Mouse (Mus musculus): ENCODE results near the gene Slc24a2. TPM values are rescaled to one million over a fixed set of nuclear protein-coding genes. Genes with fewer than 3 reads are reported as not detected.
A peak's percentile ranks its signal among the peaks of the same experiment; 100 is the strongest.

The Slc24a2 gene
- under 1 TPM; 0.20 to 0.27 TPM for total RNA-seq (2021)
- long read RNA-seq, experiment 1 = 0 reads
- long read RNA-seq, experiment 2 = 0 reads

- peak; percentile 40 for DNase-seq
- intact Hi-C loops (cut with DNase I; ENCODE audit: low total_unique reads) = no loop called here
These were observed at the start of gene Slc24a2 for GRCm38 (mm10) chr4:87229960-87230551. Slc24a2 (minus strand) TSS chr4:87230477.

GRCm38 (mm10) chr4:87274825-87275224 lies 44.5 kb upstream of the Slc24a2 start:
- intact Hi-C loops (cut with DNase I; ENCODE audit: low total_unique reads) = no loop called here
- DNase-seq = no peak

GRCm38 (mm10) chr4:87274276-87274675 lies 44.0 kb upstream of the Slc24a2 start:
- intact Hi-C loops (cut with DNase I; ENCODE audit: low total_unique reads) = no loop called here

GRCm38 (mm10) chr4:87273476-87273875 lies 43.2 kb upstream of the Slc24a2 start:
- intact Hi-C loops (cut with DNase I; ENCODE audit: low total_unique reads) = no loop called here
- no peak for DNase-seq

More at GRCm38 (mm10) chr4:87274276-87274675, 44.0 kb upstream of the Slc24a2 start:
- DNase-seq = no peak

GRCm38 (mm10) chr4:87229224-87229959 lies 885 bp downstream of the Slc24a2 start:
- intact Hi-C loops (cut with DNase I; ENCODE audit: low total_unique reads) = no loop called here
- DNase-seq = no peak

- no peak for DNase-seq
- intact Hi-C loops (cut with DNase I; ENCODE audit: low total_unique reads) = no loop called here
These were observed 8.7 kb downstream of the Slc24a2 start for GRCm38 (mm10) chr4:87221586-87221985.

- DNase-seq = peak; percentile 6
- intact Hi-C loops (cut with DNase I; ENCODE audit: low total_unique reads) = no loop called here
These were observed 12.1 kb downstream of the Slc24a2 start for GRCm38 (mm10) chr4:87218196-87218595.

GRCm38 (mm10) chr4:87211344-87211978 lies 18.8 kb downstream of the Slc24a2 start:
- DNase-seq = no peak
- intact Hi-C loops (cut with DNase I; ENCODE audit: low total_unique reads) = no loop called here

- intact Hi-C loops (cut with DNase I; ENCODE audit: low total_unique reads) = no loop called here
- DNase-seq = no peak
These were observed 19.7 kb downstream of the Slc24a2 start for GRCm38 (mm10) chr4:87210533-87210932.

- intact Hi-C loops (cut with DNase I; ENCODE audit: low total_unique reads) = no loop called here
- DNase-seq = no peak
These were observed 28.2 kb downstream of the Slc24a2 start for GRCm38 (mm10) chr4:87202081-87202480.

- no peak for DNase-seq
- intact Hi-C loops (cut with DNase I; ENCODE audit: low total_unique reads) = no loop called here
These were observed 29.0 kb downstream of the Slc24a2 start for GRCm38 (mm10) chr4:87201229-87201628.

- no peak for DNase-seq
- intact Hi-C loops (cut with DNase I; ENCODE audit: low total_unique reads) = no loop called here
These were observed 45.9 kb downstream of the Slc24a2 start for GRCm38 (mm10) chr4:87184147-87184930.

GRCm38 (mm10) chr4:87177116-87177515 lies 53.2 kb downstream of the Slc24a2 start:
- no peak for DNase-seq
- intact Hi-C loops (cut with DNase I; ENCODE audit: low total_unique reads) = no loop called here

GRCm38 (mm10) chr4:87163945-87164344 lies 66.3 kb downstream of the Slc24a2 start:
- intact Hi-C loops (cut with DNase I; ENCODE audit: low total_unique reads) = no loop called here
- no peak for DNase-seq

GRCm38 (mm10) chr4:87158053-87158452 lies 72.2 kb downstream of the Slc24a2 start:
- no peak for DNase-seq
- intact Hi-C loops (cut with DNase I; ENCODE audit: low total_unique reads) = no loop called here

- intact Hi-C loops (cut with DNase I; ENCODE audit: low total_unique reads) = no loop called here
- no peak for DNase-seq
These were observed 78.3 kb downstream of the Slc24a2 start for GRCm38 (mm10) chr4:87151990-87152389.

- DNase-seq = no peak
- intact Hi-C loops (cut with DNase I; ENCODE audit: low total_unique reads) = no loop called here
These were observed 80.7 kb downstream of the Slc24a2 start for GRCm38 (mm10) chr4:87149584-87149983.

- peak; percentile 18 for DNase-seq
- intact Hi-C loops (cut with DNase I; ENCODE audit: low total_unique reads) = no loop called here
These were observed 88.5 kb downstream of the Slc24a2 start for GRCm38 (mm10) chr4:87141590-87142365.

- peak; percentile 4 for DNase-seq
- intact Hi-C loops (cut with DNase I; ENCODE audit: low total_unique reads) = no loop called here
These were observed 89.4 kb downstream of the Slc24a2 start for GRCm38 (mm10) chr4:87140901-87141300.

Data from gastrocnemius, postnatal 14 days (tissue).